29 mouse cellular contexts compared by ENCODE assay signal in the genomic region with DNA sequence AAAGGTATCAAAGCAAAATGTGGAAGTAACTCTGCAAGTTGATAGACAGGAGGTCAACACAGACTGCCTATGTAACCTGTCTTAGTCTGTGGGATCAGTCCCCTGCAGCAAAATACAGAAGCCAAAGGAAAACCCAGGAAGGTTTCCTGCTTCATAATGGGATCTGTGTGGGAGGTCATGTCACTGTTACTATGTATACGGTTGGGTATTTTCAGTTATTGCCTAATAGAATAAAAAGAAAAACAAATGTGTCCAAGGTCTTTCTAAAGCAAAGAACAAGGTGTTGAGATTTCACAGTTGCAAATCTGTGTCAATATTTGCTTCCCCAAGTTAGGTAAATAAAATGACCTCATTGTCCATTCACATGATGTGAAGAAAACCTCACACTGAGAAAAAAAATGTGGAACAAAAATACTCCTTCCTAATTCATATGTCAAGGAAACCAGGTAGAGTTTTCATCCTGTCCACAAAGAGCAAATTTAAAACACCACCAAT. TPM values are rescaled to one million over a fixed set of nuclear protein-coding genes. Genes with fewer than 3 reads are reported as not detected.
DNase-seq lines count a peak whose midpoint lies in the region; ATAC-seq and TF ChIP-seq lines count a peak whose summit lies in the region.
"Had no signal": no experiment of that assay in that cellular context is flagged by ENCODE, and none has a peak within 500 bp of the region (broad histone marks: within the 10 kb centered on the region; RNA-seq: fewer than 3 reads in every experiment).

No protein-coding gene starts in this region.

- TF ChIP-seq POLR2A in liver, adult 2 months (IDR thresholded peaks at IDR 0.05; ENCODE audit: extremely low read depth, insufficient read depth, low read length): no peak

- no peak overlapping the region for H3K9ac ChIP-seq in liver, adult 2 months (ENCODE audit: low read depth, low read length)
- no peak overlapping the region for H3K9ac ChIP-seq in liver, embryonic 12.5 days
- H3K9ac ChIP-seq in liver, embryonic 16.5 days (ENCODE audit: low read depth, low read length): no peak overlapping the region
- H3K9ac ChIP-seq in liver, embryonic 11.5 days (ENCODE audit: low read depth, low read length): no peak overlapping the region
- H3K9ac ChIP-seq in stomach, postnatal 0 days (ENCODE audit: low read length): no peak overlapping the region
- no peak overlapping the region for H3K9ac ChIP-seq in forebrain, embryonic 15.5 days (replicated peaks)
- H3K9ac ChIP-seq: embryonic facial prominence, embryonic 13.5 days; embryonic facial prominence, embryonic 15.5 days; forebrain, embryonic 13.5 days had no signal

- DNase-seq in liver, adult 2 months (ENCODE audit: extremely low read depth, low read depth, low spot score): peak; percentile 98
- no peak for DNase-seq in liver, embryonic 11.5 days (ENCODE audit: low spot score)
- DNase-seq in gonadal fat pad, adult 2 months (ENCODE audit: low read depth): peak; percentile 47
- DNase-seq in stomach, postnatal 0 days (ENCODE audit: low spot score): no peak
- DNase-seq in ovary, adult 18-20 months (ENCODE audit: low spot score): no peak
- DNase-seq: adrenal gland, adult 8-10 months; adrenal gland, postnatal 14 days; adrenal gland, postnatal 36 days; B cell, adult 2 months; cerebellum, adult 11-12 months; cerebellum, adult 2 months; cerebellum, adult 9-10 months; cerebellum, postnatal 10 days; cerebellum, postnatal 25 days had no signal

- H3K4me3 ChIP-seq in liver, adult 2 months (ENCODE audit: insufficient read depth, low read depth, low read length): no peak overlapping the region
- no peak overlapping the region for H3K4me3 ChIP-seq in liver, embryonic 12.5 days
- H3K4me3 ChIP-seq in liver, embryonic 16.5 days (ENCODE audit: low read depth, low read length): no peak overlapping the region
- no peak overlapping the region for H3K4me3 ChIP-seq in liver, embryonic 11.5 days (ENCODE audit: low read depth, low read length)
- H3K4me3 ChIP-seq in stomach, postnatal 0 days (ENCODE audit: low read depth, low read length): no peak overlapping the region
- H3K4me3 ChIP-seq in forebrain, embryonic 15.5 days: no peak overlapping the region
- H3K4me3 ChIP-seq: embryonic facial prominence, embryonic 13.5 days; embryonic facial prominence, embryonic 15.5 days; erythroblast, embryonic 14.5 days; forebrain, embryonic 13.5 days had no signal

- H3K27ac ChIP-seq in liver, adult 2 months (replicated peaks; ENCODE audit: insufficient read depth, low read depth, low read length): peak overlapping the region; percentile 90
- H3K27ac ChIP-seq in liver, embryonic 12.5 days: no peak overlapping the region
- 0 out of 2 replicates have a peak overlapping the region, but pooled peaks have one; percentile 9 for H3K27ac ChIP-seq in liver, embryonic 16.5 days (ENCODE audit: low read length)
- no peak overlapping the region for H3K27ac ChIP-seq in liver, embryonic 11.5 days (ENCODE audit: low read depth, low read length)
- no peak overlapping the region for H3K27ac ChIP-seq in stomach, postnatal 0 days (replicated peaks)
- no peak overlapping the region for H3K27ac ChIP-seq in forebrain, embryonic 15.5 days (replicated peaks)
- H3K27ac ChIP-seq: embryonic facial prominence, embryonic 13.5 days; embryonic facial prominence, embryonic 15.5 days; forebrain, embryonic 13.5 days had no signal

- no peak for TF ChIP-seq EP300 in stomach, postnatal 0 days (optimal IDR thresholded peaks at IDR 0.05)

- H3K4me1 ChIP-seq in liver, adult 2 months (ENCODE audit: control insufficient read depth, insufficient read depth, low read length): peaks cover 7% of the 10 kb centered on the region; the same call in 1 of the 2 replicates
- no peaks in the 10 kb centered on the region for H3K4me1 ChIP-seq in liver, embryonic 12.5 days
- no peaks in the 10 kb centered on the region for H3K4me1 ChIP-seq in liver, embryonic 16.5 days (ENCODE audit: control insufficient read depth, low read depth, low read length)
- no peaks in the 10 kb centered on the region for H3K4me1 ChIP-seq in liver, embryonic 11.5 days (replicated peaks; ENCODE audit: control insufficient read depth, insufficient read depth, low read length)
- no peaks in the 10 kb centered on the region for H3K4me1 ChIP-seq in stomach, postnatal 0 days (replicated peaks; ENCODE audit: control insufficient read depth, insufficient read depth)
- no peaks in the 10 kb centered on the region for H3K4me1 ChIP-seq in forebrain, embryonic 15.5 days
- H3K4me1 ChIP-seq: embryonic facial prominence, embryonic 13.5 days; embryonic facial prominence, embryonic 15.5 days; forebrain, embryonic 13.5 days had no signal

- ATAC-seq in liver, embryonic 12.5 days: no peak
- peak; percentile 83 for ATAC-seq in liver, embryonic 16.5 days (ENCODE audit: low read depth)
- ATAC-seq in liver, embryonic 11.5 days (replicated peaks; ENCODE audit: low FRiP score): no peak
- ATAC-seq in stomach, postnatal 0 days (ENCODE audit: low FRiP score, low TSS enrichment): peak; percentile 78
- no peak for ATAC-seq in forebrain, embryonic 15.5 days (replicated peaks)
- ATAC-seq: CD4-positive, CD25-positive, alpha-beta regulatory T cell, adult 4 months; forebrain, embryonic 13.5 days; forebrain, embryonic 16.5 days; Patski had no signal

- H3K4me2 ChIP-seq in liver, embryonic 12.5 days: no peak overlapping the region
- H3K4me2 ChIP-seq in liver, embryonic 16.5 days (ENCODE audit: low read depth, low read length): no peak overlapping the region
- no peak overlapping the region for H3K4me2 ChIP-seq in liver, embryonic 11.5 days
- no peak overlapping the region for H3K4me2 ChIP-seq in stomach, postnatal 0 days (replicated peaks; ENCODE audit: low read depth)
- H3K4me2 ChIP-seq in forebrain, embryonic 15.5 days (replicated peaks): no peak overlapping the region
- H3K4me2 ChIP-seq: embryonic facial prominence, embryonic 13.5 days; embryonic facial prominence, embryonic 15.5 days; forebrain, embryonic 13.5 days had no signal

- no peak for TF ChIP-seq CTCF in liver, adult 2 months (IDR thresholded peaks at IDR 0.05; ENCODE audit: low read depth, low read length)
- no peak for TF ChIP-seq CTCF in stomach, postnatal 0 days (IDR thresholded peaks at IDR 0.05; ENCODE audit: low read depth)

- WGBS in liver, adult 2 months: 13% methylated on average over 1 of the region's 1 CpGs
- WGBS in liver, embryonic 12.5 days (ENCODE audit: insufficient replicate concordance): 80% methylated on average over 1 of the region's 1 CpGs
- 68% methylated on average over 1 of the region's 1 CpGs for WGBS in liver, embryonic 16.5 days (ENCODE audit: insufficient replicate concordance)
- WGBS in liver, embryonic 11.5 days: 68% methylated on average over 1 of the region's 1 CpGs
- WGBS in stomach, postnatal 0 days: 33% methylated on average over 1 of the region's 1 CpGs
- 92% methylated on average over 1 of the region's 1 CpGs for WGBS in forebrain, embryonic 15.5 days

- H3K36me3 ChIP-seq in liver, adult 2 months (ENCODE audit: control insufficient read depth, insufficient read depth, low read length): peaks cover 40% of the 10 kb centered on the region
- H3K36me3 ChIP-seq in liver, embryonic 12.5 days: no peaks in the 10 kb centered on the region
- H3K36me3 ChIP-seq in liver, embryonic 16.5 days (ENCODE audit: control insufficient read depth, insufficient read depth): no peaks in the 10 kb centered on the region
- no peaks in the 10 kb centered on the region for H3K36me3 ChIP-seq in liver, embryonic 11.5 days (ENCODE audit: control insufficient read depth, insufficient read depth, low read length)
- H3K36me3 ChIP-seq in stomach, postnatal 0 days (ENCODE audit: control insufficient read depth, insufficient read depth, low read length): no peaks in the 10 kb centered on the region
- no peaks in the 10 kb centered on the region for H3K36me3 ChIP-seq in forebrain, embryonic 15.5 days
- H3K36me3 ChIP-seq: embryonic facial prominence, embryonic 13.5 days; embryonic facial prominence, embryonic 15.5 days; G1E had no signal

- H3K79me2 ChIP-seq in liver, adult 2 months (ENCODE audit: control insufficient read depth, insufficient read depth, low read length): no peaks in the 10 kb centered on the region

- no peaks in the 10 kb centered on the region for H3K27me3 ChIP-seq in liver, adult 2 months (ENCODE audit: control insufficient read depth, insufficient read depth, low read length)
- H3K27me3 ChIP-seq in liver, embryonic 12.5 days (replicated peaks): no peaks in the 10 kb centered on the region; the same call in 1 of the 2 replicates
- 0 out of 2 replicates have a peak, but pooled peaks cover 2% of the 10 kb centered on the region for H3K27me3 ChIP-seq in liver, embryonic 16.5 days (ENCODE audit: control insufficient read depth, insufficient read depth, low read depth, low read length)
- no peaks in the 10 kb centered on the region for H3K27me3 ChIP-seq in liver, embryonic 11.5 days (replicated peaks; ENCODE audit: control insufficient read depth, insufficient read depth, low read length)
- H3K27me3 ChIP-seq in stomach, postnatal 0 days (ENCODE audit: control insufficient read depth, insufficient read depth, low read length): no peaks in the 10 kb centered on the region
- no peaks in the 10 kb centered on the region for H3K27me3 ChIP-seq in forebrain, embryonic 15.5 days
- H3K27me3 ChIP-seq: CH12.LX; embryonic facial prominence, embryonic 13.5 days; embryonic facial prominence, embryonic 15.5 days; forebrain, embryonic 13.5 days had no signal

- no peaks in the 10 kb centered on the region for H3K9me3 ChIP-seq in liver, embryonic 12.5 days (replicated peaks)
- H3K9me3 ChIP-seq in liver, embryonic 16.5 days (replicated peaks; ENCODE audit: control insufficient read depth, low read length): no peaks in the 10 kb centered on the region
- no peaks in the 10 kb centered on the region for H3K9me3 ChIP-seq in liver, embryonic 11.5 days (ENCODE audit: control insufficient read depth, low read length)
- H3K9me3 ChIP-seq in stomach, postnatal 0 days (ENCODE audit: control insufficient read depth, low read length): no peaks in the 10 kb centered on the region
- H3K9me3 ChIP-seq in forebrain, embryonic 15.5 days: no peaks in the 10 kb centered on the region
- H3K9me3 ChIP-seq: embryonic facial prominence, embryonic 13.5 days; embryonic facial prominence, embryonic 15.5 days; forebrain, embryonic 13.5 days; G1E had no signal

RNA-seq across cellular contexts. Expression of a gene that starts 14.2 kb away (rescaled TPM):
- total RNA-seq in liver, adult 2 months (2014; rRNA removed): 252 and 339 TPM in 2 replicates
- 179 and 226 TPM in 2 replicates for polyA plus RNA-seq in liver, adult 2 months (2012; rRNA removed)
- polyA plus RNA-seq in liver, embryonic 12.5 days (2016; fragmentation: Nextera tagmentation; extraction: Ambion mirVana): 0.17 and 0.21 TPM in 2 replicates
- 89.7 and 110 TPM in 2 replicates for polyA plus RNA-seq in liver, embryonic 16.5 days (2015; fragmentation: Nextera tagmentation; extraction: Ambion mirVana)
- 0.32 TPM in 1 of 2 replicates, not detected in the other for polyA plus RNA-seq in liver, embryonic 11.5 days (2014; fragmentation: Nextera tagmentation; extraction: Ambion mirVana)
- 0.08 and 0.30 TPM in 2 replicates for polyA plus RNA-seq in gonadal fat pad, adult 2 months (2012; rRNA removed)
- 3.2 and 3.4 TPM in 2 replicates for polyA plus RNA-seq in stomach, postnatal 0 days (2015; fragmentation: Nextera tagmentation; extraction: Ambion mirVana)
- polyA plus RNA-seq in forebrain, embryonic 15.5 days (2015; fragmentation: Nextera tagmentation; extraction: Ambion mirVana): not detected in 2 replicates
- total RNA-seq: adrenal gland, adult 18-20 months; adrenal gland, adult 8-10 months; G1E had no signal
- polyA plus RNA-seq: CD4-positive, CD25-positive, alpha-beta regulatory T cell, adult 4 months; cerebellum, adult 2 months; embryonic facial prominence, embryonic 11.5 days; embryonic facial prominence, embryonic 13.5 days; erythroblast, embryonic 14.5 days; forebrain, embryonic 11.5 days; forebrain, embryonic 13.5 days; forebrain, embryonic 16.5 days; G1E; Patski had no signal

RNA-seq across cellular contexts. Expression of a gene that starts 51.9 kb away (rescaled TPM):
- 2.6 and 2.8 TPM in 2 replicates for total RNA-seq in liver, adult 2 months (2014; rRNA removed)
- polyA plus RNA-seq in liver, adult 2 months (2012; rRNA removed): 1.2 and 1.3 TPM in 2 replicates
- 2.1 and 2.4 TPM in 2 replicates for polyA plus RNA-seq in liver, embryonic 12.5 days (2016; fragmentation: Nextera tagmentation; extraction: Ambion mirVana)
- polyA plus RNA-seq in liver, embryonic 16.5 days (2015; fragmentation: Nextera tagmentation; extraction: Ambion mirVana): 1.5 and 1.8 TPM in 2 replicates
- polyA plus RNA-seq in liver, embryonic 11.5 days (2014; fragmentation: Nextera tagmentation; extraction: Ambion mirVana): 4.1 and 4.5 TPM in 2 replicates
- 9.3 and 9.8 TPM in 2 replicates for polyA plus RNA-seq in gonadal fat pad, adult 2 months (2012; rRNA removed)
- polyA plus RNA-seq in stomach, postnatal 0 days (2015; fragmentation: Nextera tagmentation; extraction: Ambion mirVana): 7.7 and 8.4 TPM in 2 replicates
- polyA plus RNA-seq in forebrain, embryonic 15.5 days (2015; fragmentation: Nextera tagmentation; extraction: Ambion mirVana): 43.8 and 46.3 TPM in 2 replicates
- polyA plus RNA-seq: erythroblast, embryonic 14.5 days had no signal

RNA-seq across cellular contexts. Expression of a gene that starts 58.7 kb away (rescaled TPM):
- 119 and 154 TPM in 2 replicates for total RNA-seq in liver, adult 2 months (2014; rRNA removed)
- 72.7 and 78.8 TPM in 2 replicates for polyA plus RNA-seq in liver, adult 2 months (2012; rRNA removed)
- polyA plus RNA-seq in liver, embryonic 12.5 days (2016; fragmentation: Nextera tagmentation; extraction: Ambion mirVana): 1.5 and 1.7 TPM in 2 replicates
- 3.2 and 3.6 TPM in 2 replicates for polyA plus RNA-seq in liver, embryonic 16.5 days (2015; fragmentation: Nextera tagmentation; extraction: Ambion mirVana)
- polyA plus RNA-seq in liver, embryonic 11.5 days (2014; fragmentation: Nextera tagmentation; extraction: Ambion mirVana): 1.7 and 2.5 TPM in 2 replicates
- 36.0 and 37.0 TPM in 2 replicates for polyA plus RNA-seq in gonadal fat pad, adult 2 months (2012; rRNA removed)
- 19.1 and 20.9 TPM in 2 replicates for polyA plus RNA-seq in stomach, postnatal 0 days (2015; fragmentation: Nextera tagmentation; extraction: Ambion mirVana)
- polyA plus RNA-seq in forebrain, embryonic 15.5 days (2015; fragmentation: Nextera tagmentation; extraction: Ambion mirVana): 1.1 and 1.8 TPM in 2 replicates

Comparison
In these comparisons a context has a peak if more than half of its experiments do, and no peak if none do; other contexts are left out.
1. DNase-seq: peak in liver, adult 2 months (single experiment) and gonadal fat pad, adult 2 months (single experiment); none in liver, embryonic 11.5 days (single experiment), stomach, postnatal 0 days (single experiment) and ovary, adult 18-20 months (single experiment).
2. H3K27ac ChIP-seq: peak in liver, adult 2 months (single experiment) and liver, embryonic 16.5 days (single experiment); none in liver, embryonic 12.5 days (single experiment), liver, embryonic 11.5 days (single experiment), stomach, postnatal 0 days (single experiment) and forebrain, embryonic 15.5 days (single experiment).
3. ATAC-seq: peak in liver, embryonic 16.5 days (single experiment) and stomach, postnatal 0 days (single experiment); none in liver, embryonic 12.5 days (single experiment), liver, embryonic 11.5 days (single experiment) and forebrain, embryonic 15.5 days (single experiment).
4. RNA of a gene that starts 14.2 kb away (polyA plus RNA-seq): 179 to 226 TPM in liver, adult 2 months and 89.7 to 110 TPM in liver, embryonic 16.5 days; 3.2 to 3.4 TPM in stomach, postnatal 0 days, 0.32 TPM in liver, embryonic 11.5 days, 0.17 to 0.21 TPM in liver, embryonic 12.5 days, 0.08 to 0.30 TPM in gonadal fat pad, adult 2 months and not detected in forebrain, embryonic 15.5 days; every median in the first group is over 10 times any median in the second.